Mouse (Mus musculus) CH12.LX (cell line): ENCODE results near the gene Adgrl3.

Experiments
- CTCF ChIP-seq, 2 experiments: IDR thresholded peaks in 1 of 2; conservative IDR thresholded peaks in 1 of 2; 2 replicates each; pipeline ENCODE4 v1.5.1; 2011 to 2012; ENCODE audit warnings: low read depth in 2 of 2, low read length in 2 of 2, improper control_type of control experiment in 1 of 2, inconsistent platforms in 1 of 2, mild to moderate bottlenecking in 1 of 2, moderate library complexity in 1 of 2
- ETS1 ChIP-seq: conservative IDR thresholded peaks from 2 replicates; pipeline ENCODE4 v1.6.1; 2012; ENCODE audit warnings: low read depth, mild to moderate bottlenecking, inconsistent platforms, low read length, improper control_type of control experiment, moderate library complexity
- GABPA ChIP-seq: IDR thresholded peaks from 2 replicates; pipeline ENCODE4 v1.6.1; 2012; ENCODE audit warnings: low read depth, low read length, improper control_type of control experiment, inconsistent platforms; ENCODE audit not compliant: insufficient replicate concordance
- JUN ChIP-seq: IDR thresholded peaks from 2 replicates; pipeline ENCODE4 v1.6.1; 2011; ENCODE audit warnings: low read depth, mild to moderate bottlenecking, low read length, improper control_type of control experiment, moderate library complexity; ENCODE audit not compliant: insufficient read depth
- NELFE ChIP-seq: IDR thresholded peaks from 2 replicates; pipeline ENCODE4 v1.6.1; 2011; ENCODE audit warnings: low read depth, low read length, improper control_type of control experiment
- NRF1 ChIP-seq: IDR thresholded peaks from 2 replicates; pipeline ENCODE4 v1.6.1; 2014; ENCODE audit warnings: low read depth, mild to moderate bottlenecking, inconsistent platforms, low read length, improper control_type of control experiment, moderate library complexity
- POLR2A ChIP-seq: IDR thresholded peaks from 2 replicates; pipeline ENCODE4 v1.6.1; 2011; ENCODE audit warnings: low read depth, mild to moderate bottlenecking, improper control_type of control experiment, low read length
- SMC3 ChIP-seq: IDR thresholded peaks from 2 replicates; pipeline ENCODE4 v1.6.1; 2011; ENCODE audit warnings: low read depth, low read length, improper control_type of control experiment

GRCm38 (mm10) chr5:81077990-81078389, 58.1 kb downstream of the Adgrl3 start:
- no peak for TF ChIP-seq NRF1
- no peak for TF ChIP-seq ETS1
- TF ChIP-seq POLR2A: no peak
- no peak for TF ChIP-seq NELFE
- no peak for TF ChIP-seq JUN
- TF ChIP-seq GABPA: no peak
- TF ChIP-seq SMC3: no peak
- TF ChIP-seq CTCF (conservative IDR thresholded peaks at IDR 0.05 in 1 of 2, IDR thresholded peaks at IDR 0.05 in 1 of 2; ENCODE audit: low read depth in 2 of 2, low read length in 2 of 2): no peak
